Mouse (Mus musculus) right cerebral cortex, postnatal 36 days (tissue): Measurements from ENCODE around the gene Pcnt.

Source experiments
- DNase-seq, 2 experiments: peaks; one replicate each; pipeline ENCODE4 v3.0.0; 2022; ENCODE audit warnings: low spot score in 2 of 2, mixed read lengths in 1 of 2

Gene Pcnt

DNA sequence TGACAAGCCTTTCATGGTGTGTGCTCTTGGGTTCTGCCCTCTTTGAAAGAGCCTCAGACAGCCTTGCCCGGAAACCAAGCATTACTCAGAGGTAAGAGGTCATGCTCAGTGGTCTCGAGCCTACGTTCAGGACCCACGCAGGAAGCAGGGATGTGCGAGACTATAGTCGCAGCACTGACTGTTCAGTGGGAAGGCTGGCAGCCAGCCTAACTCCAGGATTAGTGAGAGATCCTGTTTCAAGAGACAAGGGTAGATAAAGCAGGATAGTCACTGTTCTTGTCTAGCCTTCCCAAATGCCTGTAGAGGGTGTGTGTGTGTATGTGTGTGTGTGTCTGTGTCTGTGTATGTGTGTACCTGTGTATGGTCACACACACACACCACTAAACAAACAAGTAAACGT lies 126.4 kb downstream of the Pcnt start:
- no peak for DNase-seq

DNA sequence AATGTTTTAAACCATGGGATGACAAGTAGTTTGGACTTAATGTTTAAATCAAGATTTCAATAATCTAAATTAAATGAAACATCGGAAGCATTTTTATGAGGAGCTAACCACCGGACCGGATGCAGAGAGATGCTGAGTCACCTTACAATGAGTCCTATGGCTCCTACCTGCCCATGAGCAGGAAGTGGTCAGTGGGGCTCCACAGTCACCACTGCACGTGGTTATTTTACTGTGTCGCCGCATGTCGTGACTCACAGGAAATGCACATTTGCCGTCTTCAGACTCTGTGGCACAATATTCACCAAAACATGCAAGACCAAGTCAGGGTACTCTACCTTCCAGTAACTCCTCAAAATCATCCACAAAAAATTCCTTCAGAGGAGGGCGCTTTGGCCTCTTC lies 135.8 kb downstream of the Pcnt start:
- DNase-seq = no peak
